Mouse (Mus musculus): ENCODE results near the gene Ncoa7. TPM values are rescaled to one million over a fixed set of nuclear protein-coding genes. Genes with fewer than 3 reads are reported as not detected.
A peak's percentile ranks its signal among the peaks of the same experiment; 100 is the strongest.
"Not testable (repeated sequence)": the region's sequence is repeated elsewhere in the genome, so short reads cannot be mapped to it uniquely, and the experiment has no call there.

The Ncoa7 gene
- total RNA-seq, 2 experiments from 2014 or later: 98.8 to 99.0 TPM

GRCm38 (mm10) chr10:30660564-30661328 lies 142.4 kb downstream of the Ncoa7 start:
- H3K4me3 ChIP-seq: no peak overlapping the region
- peak; percentile 81 for TF ChIP-seq CTCF (conservative IDR thresholded peaks at IDR 0.05)
- DNase-seq (ENCODE audit: low spot score in 2 of 2): peak in 1 of 2 experiments; percentile 12
- H3K27ac ChIP-seq: no peak overlapping the region

GRCm38 (mm10) chr10:30655655-30656054 lies 147.5 kb downstream of the Ncoa7 start:
- Histone ChIP-seq H3K4me3 (no peak overlapping the region), H3K27ac (no peak overlapping the region)
- DNase-seq (ENCODE audit: low spot score in 2 of 2): no peak
- no peak for TF ChIP-seq CTCF (conservative IDR thresholded peaks at IDR 0.05)

GRCm38 (mm10) chr10:30647681-30648080 lies 155.4 kb downstream of the Ncoa7 start:
- no peak for TF ChIP-seq CTCF (conservative IDR thresholded peaks at IDR 0.05)
- Histone ChIP-seq H3K27ac (no peak overlapping the region), H3K4me3 (no peak overlapping the region)
- no peak for DNase-seq (ENCODE audit: low spot score in 2 of 2)

GRCm38 (mm10) chr10:30638216-30638615 lies 164.9 kb downstream of the Ncoa7 start:
- no peak for TF ChIP-seq CTCF (conservative IDR thresholded peaks at IDR 0.05)
- Histone ChIP-seq H3K4me3 (no peak overlapping the region), H3K27ac (no peak overlapping the region)
- no peak for DNase-seq (ENCODE audit: low spot score in 2 of 2)

- DNase-seq (ENCODE audit: low spot score in 2 of 2); H3K4me3 ChIP-seq; H3K27ac ChIP-seq: not testable (repeated sequence)
These were observed 166.5 kb downstream of the Ncoa7 start for GRCm38 (mm10) chr10:30636474-30637154.

- TF ChIP-seq CTCF (conservative IDR thresholded peaks at IDR 0.05): no peak
- Histone ChIP-seq H3K27ac (no peak overlapping the region), H3K4me3 (no peak overlapping the region)
- no peak for DNase-seq (ENCODE audit: low spot score in 2 of 2)
These were observed 170.4 kb downstream of the Ncoa7 start for GRCm38 (mm10) chr10:30632718-30633117.

GRCm38 (mm10) chr10:30629977-30630376 lies 173.1 kb downstream of the Ncoa7 start:
- no peak for DNase-seq (ENCODE audit: low spot score in 2 of 2)
- Histone ChIP-seq H3K27ac (no peak overlapping the region), H3K4me3 (no peak overlapping the region)
- TF ChIP-seq CTCF (conservative IDR thresholded peaks at IDR 0.05): no peak

- no peak for DNase-seq (ENCODE audit: low spot score in 2 of 2)
- TF ChIP-seq CTCF (conservative IDR thresholded peaks at IDR 0.05): no peak
- Histone ChIP-seq H3K4me3 (no peak within 1 kb of the TSS), H3K27ac (no peak within 1 kb of the TSS)
These were observed 173.6 kb downstream of the Ncoa7 start, which contains the start of gene Hint3 for GRCm38 (mm10) chr10:30629513-30629912. Gene Hint3, minus strand, starts transcription at chr10:30629632.

- not testable (repeated sequence) for H3K4me3 ChIP-seq; H3K27ac ChIP-seq; DNase-seq (ENCODE audit: low spot score in 2 of 2)
These were observed 174.7 kb downstream of the Ncoa7 start for GRCm38 (mm10) chr10:30628444-30628843.

GRCm38 (mm10) chr10:30627548-30627947 lies 175.6 kb downstream of the Ncoa7 start:
- Histone ChIP-seq H3K27ac (no peak overlapping the region), H3K4me3 (no peak overlapping the region)
- no peak for TF ChIP-seq CTCF (conservative IDR thresholded peaks at IDR 0.05)
- no peak for DNase-seq (ENCODE audit: low spot score in 2 of 2)

GRCm38 (mm10) chr10:30624161-30625019 lies 178.7 kb downstream of the Ncoa7 start:
- DNase-seq (ENCODE audit: low spot score in 2 of 2): no peak
- H3K27ac ChIP-seq: no peak overlapping the region
- no peak overlapping the region for H3K4me3 ChIP-seq
- TF ChIP-seq CTCF (conservative IDR thresholded peaks at IDR 0.05): no peak

- no peak for DNase-seq (ENCODE audit: low spot score in 2 of 2)
- Histone ChIP-seq H3K4me3 (no peak overlapping the region), H3K27ac (no peak overlapping the region)
- peak; percentile 57 for TF ChIP-seq CTCF (conservative IDR thresholded peaks at IDR 0.05)
These were observed 180.2 kb downstream of the Ncoa7 start for GRCm38 (mm10) chr10:30622928-30623327.

- no peak for DNase-seq (ENCODE audit: low spot score in 2 of 2)
- no peak for TF ChIP-seq CTCF (conservative IDR thresholded peaks at IDR 0.05)
- H3K4me3 ChIP-seq: peak overlapping the region; percentile 74
- peak overlapping the region; percentile 93 for H3K27ac ChIP-seq
These were observed 184.3 kb downstream of the Ncoa7 start for GRCm38 (mm10) chr10:30618918-30619210.

Measured in layer of hippocampus, adult 2 months (tissue).